Mouse (Mus musculus) lung, embryonic 15.5 days (tissue): ENCODE data around the gene Rhbdl1. TPM values are rescaled to one million over a fixed set of nuclear protein-coding genes. Genes with fewer than 3 reads are reported as not detected.

Source experiments
- ATAC-seq: fragments of 200-750 bp; cut with Nextera tagmentation; 2 replicates; pipeline ENCODE4 v1.8.0; 2017; ENCODE audit warnings: moderate number of reproducible peaks, borderline replicate concordance; ENCODE audit not compliant: low FRiP score, low TSS enrichment; ENCODE audit errors: extremely low read depth
- H3K27ac ChIP-seq: fragments of 300-500 bp; sonication (generic); 2 replicates; pipeline ENCODE4 v1.5.1; 2015; ENCODE audit warnings: moderate library complexity, mild to moderate bottlenecking, inconsistent platforms
- H3K27me3 ChIP-seq: fragments of 300-500 bp; sonication (generic); 2 replicates; pipeline ENCODE4 v1.6.1; 2015; ENCODE audit warnings: inconsistent platforms
- H3K36me3 ChIP-seq: fragments of 300-500 bp; sonication (generic); 2 replicates; pipeline ENCODE4 v1.6.1; 2015; ENCODE audit warnings: inconsistent platforms
- H3K4me1 ChIP-seq: fragments of 300-500 bp; sonication (generic); 2 replicates; pipeline ENCODE4 v1.6.1; 2015; ENCODE audit warnings: inconsistent platforms
- H3K4me2 ChIP-seq: fragments of 300-500 bp; sonication (generic); 2 replicates; pipeline ENCODE4 v1.6.1; 2015; ENCODE audit warnings: inconsistent platforms, mild to moderate bottlenecking, moderate library complexity
- H3K4me3 ChIP-seq: fragments of 300-500 bp; sonication (generic); 2 replicates; pipeline ENCODE4 v1.5.1; 2015; ENCODE audit warnings: mild to moderate bottlenecking, inconsistent platforms
- H3K9ac ChIP-seq: fragments of 300-500 bp; sonication (generic); 2 replicates; pipeline ENCODE4 v1.6.1; 2015; ENCODE audit warnings: inconsistent platforms
- H3K9me3 ChIP-seq: fragments of 300-500 bp; sonication (generic); 2 replicates; pipeline ENCODE4 v1.6.1; 2016; ENCODE audit warnings: inconsistent platforms
- WGBS: fragments of 180-500 bp; shearing (Covaris S2); methylation state at CpG from one replicate; pipeline ENCODE4 v1.1.7; 2015; 5-methylcytosine and 5-hydroxymethylcytosine counted together
- polyA plus RNA-seq: library from polyadenylated mRNA; unstranded; fragments of >200 nt; fragmentation: Nextera tagmentation; extraction: Ambion mirVana; gene quantifications from 2 replicates; pipeline ENCODE4 v1.2.1, GENCODE M21; 2015

The Rhbdl1 gene
- polyA plus RNA-seq, 1 experiment from 2014 or later, result 1.2 TPM

GRCm38 (mm10) chr17:25835301-25835700 is 1.8 kb downstream of the Rhbdl1 start:
- no peak for ATAC-seq

GRCm38 (mm10) chr17:25834595-25835222 is 2.4 kb downstream of the Rhbdl1 start:
- H3K36me3 ChIP-seq, result peaks cover 31% of the 10 kb centered on the region
- H3K4me2 ChIP-seq, result peak overlapping the region; percentile 88
- H3K9ac ChIP-seq, result peak overlapping the region; percentile 73
- 81% methylated on average over 12 of the region's 12 CpGs for WGBS
- H3K4me3 ChIP-seq, result peak overlapping the region; percentile 82
- peaks cover 63% of the 10 kb centered on the region for H3K4me1 ChIP-seq
- H3K9me3 ChIP-seq, result no peaks in the 10 kb centered on the region
- ATAC-seq, result no peak
- H3K27ac ChIP-seq, result 0 out of 2 replicates have a peak overlapping the region, but pooled peaks have one; percentile 98
- H3K27me3 ChIP-seq, result no peaks in the 10 kb centered on the region

More at GRCm38 (mm10) chr17:25835301-25835700, 1.8 kb downstream of the Rhbdl1 start:
- Histone ChIP-seq H3K9me3 (no peaks in the 10 kb centered on the region), H3K4me1 (peaks cover 57% of the 10 kb centered on the region), H3K4me2 (peak overlapping the region; percentile 88; the same call in 1 of the 2 replicates), H3K27ac (no peak overlapping the region), H3K36me3 (peaks cover 32% of the 10 kb centered on the region), H3K27me3 (no peaks in the 10 kb centered on the region), H3K9ac (no peak overlapping the region), H3K4me3 (peak overlapping the region; percentile 82; the same call in 1 of the 2 replicates)
- 98% methylated on average over 7 of the region's 7 CpGs for WGBS

GRCm38 (mm10) chr17:25833961-25834594 is 3.0 kb downstream of the Rhbdl1 start:
- 15% methylated on average over 6 of the region's 6 CpGs for WGBS
- peak overlapping the region; percentile 98 for H3K27ac ChIP-seq
- H3K4me2 ChIP-seq, result peak overlapping the region; percentile 88
- no peaks in the 10 kb centered on the region for H3K27me3 ChIP-seq
- H3K4me3 ChIP-seq, result peak overlapping the region; percentile 82
- peaks cover 25% of the 10 kb centered on the region for H3K36me3 ChIP-seq
- H3K4me1 ChIP-seq, result peaks cover 68% of the 10 kb centered on the region
- H3K9me3 ChIP-seq, result no peaks in the 10 kb centered on the region
- peak overlapping the region; percentile 73 for H3K9ac ChIP-seq
- no peak for ATAC-seq

GRCm38 (mm10) chr17:25833291-25833663 is 3.8 kb downstream of the Rhbdl1 start, which contains the start of gene Stub1:
Gene Stub1, minus strand, starts transcription at chr17:25833404.
- peak; percentile 66 for ATAC-seq
- Histone ChIP-seq H3K27ac (peak within 1 kb of the TSS; percentile 98), H3K27me3 (no peaks in the 10 kb centered on the region), H3K4me2 (peak within 1 kb of the TSS; percentile 95), H3K9me3 (no peaks in the 10 kb centered on the region), H3K9ac (peak within 1 kb of the TSS; percentile 90), H3K36me3 (peaks cover 20% of the 10 kb centered on the region), H3K4me1 (peaks cover 73% of the 10 kb centered on the region), H3K4me3 (peak within 1 kb of the TSS; percentile 82)
- under 1% methylated on average over 24 of the region's 24 CpGs for WGBS

- Histone ChIP-seq H3K4me2 (peak overlapping the region; percentile 95), H3K4me3 (peak overlapping the region; percentile 82), H3K27ac (peak overlapping the region; percentile 98), H3K27me3 (no peaks in the 10 kb centered on the region), H3K36me3 (peaks cover 22% of the 10 kb centered on the region), H3K9me3 (no peaks in the 10 kb centered on the region), H3K4me1 (peaks cover 75% of the 10 kb centered on the region), H3K9ac (peak overlapping the region; percentile 90)
- ATAC-seq, result peak; percentile 91
- WGBS, result under 1% methylated on average over 77 of the region's 77 CpGs
These were observed 4.4 kb downstream of the Rhbdl1 start for GRCm38 (mm10) chr17:25832436-25833290.

GRCm38 (mm10) chr17:25831451-25832281 is 5.4 kb downstream of the Rhbdl1 start:
- Histone ChIP-seq H3K27ac (peak overlapping the region; percentile 92), H3K4me3 (peak overlapping the region; percentile 82), H3K4me2 (peak overlapping the region; percentile 95), H3K9me3 (no peaks in the 10 kb centered on the region), H3K36me3 (peaks cover 32% of the 10 kb centered on the region), H3K9ac (peak overlapping the region; percentile 90), H3K4me1 (peaks cover 66% of the 10 kb centered on the region), H3K27me3 (no peaks in the 10 kb centered on the region)
- ATAC-seq, result no peak
- 44% methylated on average over 21 of the region's 21 CpGs for WGBS

GRCm38 (mm10) chr17:25830806-25831431 is 6.2 kb downstream of the Rhbdl1 start:
- Histone ChIP-seq H3K9ac (no peak overlapping the region), H3K4me1 (peaks cover 59% of the 10 kb centered on the region), H3K4me3 (peak overlapping the region; percentile 82), H3K9me3 (no peaks in the 10 kb centered on the region), H3K4me2 (peak overlapping the region; percentile 95), H3K36me3 (peaks cover 40% of the 10 kb centered on the region), H3K27ac (no peak overlapping the region), H3K27me3 (no peaks in the 10 kb centered on the region)
- WGBS, result 78% methylated on average over 14 of the region's 14 CpGs
- no peak for ATAC-seq

- Histone ChIP-seq H3K4me3 (peak overlapping the region; percentile 54; the same call in 1 of the 2 replicates), H3K9me3 (no peaks in the 10 kb centered on the region), H3K4me2 (peak overlapping the region; percentile 73), H3K27me3 (no peaks in the 10 kb centered on the region), H3K9ac (no peak overlapping the region), H3K27ac (no peak overlapping the region), H3K4me1 (peaks cover 57% of the 10 kb centered on the region), H3K36me3 (peaks cover 40% of the 10 kb centered on the region)
- WGBS, result 72% methylated on average over 4 of the region's 4 CpGs
- ATAC-seq, result no peak
These were observed 6.8 kb downstream of the Rhbdl1 start for GRCm38 (mm10) chr17:25830200-25830753.

GRCm38 (mm10) chr17:25829558-25830017 is 7.5 kb downstream of the Rhbdl1 start:
- H3K9ac ChIP-seq, result peak overlapping the region; percentile 61
- H3K36me3 ChIP-seq, result peaks cover 40% of the 10 kb centered on the region
- H3K4me3 ChIP-seq, result peak overlapping the region; percentile 54
- H3K9me3 ChIP-seq, result no peaks in the 10 kb centered on the region
- 30% methylated on average over 8 of the region's 8 CpGs for WGBS
- no peak for ATAC-seq
- no peaks in the 10 kb centered on the region for H3K27me3 ChIP-seq
- H3K4me1 ChIP-seq, result peaks cover 57% of the 10 kb centered on the region
- peak overlapping the region; percentile 87 for H3K27ac ChIP-seq
- peak overlapping the region; percentile 73 for H3K4me2 ChIP-seq

- Histone ChIP-seq H3K27me3 (no peaks in the 10 kb centered on the region), H3K9me3 (no peaks in the 10 kb centered on the region), H3K36me3 (peaks cover 40% of the 10 kb centered on the region), H3K27ac (peak within 1 kb of the TSS; percentile 87), H3K4me1 (peaks cover 57% of the 10 kb centered on the region), H3K9ac (peak within 1 kb of the TSS; percentile 61), H3K4me2 (peak within 1 kb of the TSS; percentile 73), H3K4me3 (peak within 1 kb of the TSS; percentile 54)
- peak; percentile 16; the same call in 1 of the 2 replicates for ATAC-seq
- 2% methylated on average over 32 of the region's 32 CpGs for WGBS
These were observed 8.2 kb downstream of the Rhbdl1 start, which contains the start of gene Jmjd8 for GRCm38 (mm10) chr17:25828712-25829557. Gene Jmjd8, plus strand, starts transcription at chr17:25828867.
